Mouse (Mus musculus) B cell, adult 2 months (primary cell): ENCODE measurements around the gene Btk.
A peak's percentile ranks its signal among the peaks of the same experiment; 100 is the strongest.

ENCODE experiments used
- DNase-seq, 2 experiments: peaks; one replicate each; pipeline ENCODE4 v3.0.0; 2022

Btk gene

DNA sequence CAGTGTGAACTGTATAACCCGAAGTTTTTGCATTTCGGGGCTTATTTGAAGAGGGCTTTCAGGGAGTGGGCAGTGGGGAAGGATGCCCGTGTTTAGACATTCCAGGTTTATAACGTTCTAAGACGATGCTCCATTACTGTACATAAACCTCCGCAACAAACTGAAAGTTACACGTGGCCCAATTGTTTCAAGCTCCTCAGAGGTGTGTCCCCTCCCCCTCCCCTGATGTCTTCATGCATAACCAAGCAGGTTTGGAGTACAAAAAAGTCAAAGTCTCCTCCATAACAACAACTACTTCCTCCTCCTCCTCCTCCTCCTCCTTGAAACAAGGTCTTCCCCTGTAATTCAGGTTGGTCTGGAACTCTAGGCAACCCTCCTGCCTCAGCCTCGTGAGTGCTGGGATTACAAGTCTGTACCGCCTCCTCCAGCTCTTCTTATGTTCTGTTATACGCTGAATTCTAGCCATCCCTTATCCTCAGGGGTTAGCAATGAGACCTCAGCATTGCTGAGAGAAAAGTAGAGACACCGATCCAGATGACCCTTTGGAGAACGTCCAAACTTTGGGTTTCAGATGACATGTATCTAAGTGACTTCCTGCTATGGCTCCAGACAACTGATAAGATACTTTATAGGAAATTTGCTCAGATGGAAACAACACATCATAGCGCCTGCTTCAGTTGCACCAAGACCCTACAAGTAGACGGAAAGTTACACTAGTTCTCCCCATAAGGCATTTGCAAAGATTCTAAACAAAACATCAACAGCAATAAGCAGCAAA, 2.7 kb downstream of the Btk start:
- DNase-seq: peak in 1 of 2 experiments; percentile 45

DNA sequence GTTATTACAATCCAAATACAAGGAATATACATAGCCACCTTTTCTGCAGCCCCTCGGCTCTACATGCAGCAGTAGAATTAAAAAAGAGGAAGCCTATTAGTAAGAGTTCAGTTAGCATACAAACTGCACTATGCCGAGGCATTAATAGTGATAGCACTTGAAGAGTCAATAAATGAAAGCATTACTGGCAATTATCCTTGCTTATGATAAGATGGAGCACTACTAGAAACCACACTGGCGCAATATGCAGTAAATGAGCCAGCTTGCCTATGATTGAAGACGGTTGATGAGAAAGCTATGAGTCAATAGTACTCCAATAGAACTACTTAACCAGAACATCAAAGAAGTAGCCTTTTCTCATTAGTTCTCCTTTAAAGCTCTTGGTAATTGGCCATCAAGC, 5.5 kb downstream of the Btk start:
- no peak for DNase-seq

GRCm38 (mm10) chrX:134566536-134567222, 16.7 kb downstream of the Btk start:
- peak; percentile 74 to 82 for DNase-seq

DNA sequence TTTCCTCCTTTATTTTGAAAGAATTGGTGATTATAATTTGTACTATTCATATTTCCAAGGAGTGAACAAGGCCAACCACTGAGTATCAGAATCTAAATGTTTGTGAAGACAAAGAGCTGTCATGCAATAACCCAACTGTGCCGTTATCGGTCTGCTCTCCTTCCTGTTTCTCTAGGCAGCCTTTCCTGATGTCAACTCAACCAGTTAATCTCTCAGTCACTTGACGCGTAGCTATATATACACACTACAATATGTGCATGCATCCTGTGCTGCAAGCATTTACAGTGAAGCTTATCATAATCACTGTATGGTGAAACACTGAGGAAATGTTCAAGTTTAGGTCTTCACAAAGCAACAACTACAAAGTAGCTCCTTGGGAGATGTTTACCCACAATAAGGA, 19.0 kb downstream of the Btk start:
- peak; percentile 33 to 37 for DNase-seq

GRCm38 (mm10) chrX:134554425-134554824, 28.9 kb downstream of the Btk start:
- no peak for DNase-seq

- DNase-seq: no peak
Measured at GRCm38 (mm10) chrX:134553326-134553725, 30.0 kb downstream of the Btk start.

DNA sequence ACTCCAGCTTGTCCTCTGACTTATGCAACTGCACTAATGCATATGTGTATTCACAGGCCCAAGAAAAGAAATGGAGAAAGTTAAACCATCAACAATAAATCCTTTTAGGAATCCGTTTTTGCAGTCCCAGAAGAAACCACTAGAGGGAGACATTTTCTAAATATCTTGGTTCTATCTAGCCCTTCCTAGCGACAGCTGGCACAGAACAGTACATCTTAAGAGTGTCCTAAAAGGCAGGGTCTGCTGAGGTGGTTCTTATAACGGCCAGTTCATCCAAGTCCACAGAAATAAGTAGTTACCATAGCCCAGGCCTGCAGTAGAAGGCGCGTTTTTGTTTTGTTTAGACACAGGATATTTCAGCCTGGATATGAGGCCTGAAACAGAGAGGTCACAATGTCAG, 32.5 kb downstream of the Btk start:
- peak; percentile 54 to 55 for DNase-seq

GRCm38 (mm10) chrX:134547330-134547729, 36.0 kb downstream of the Btk start:
- DNase-seq: no peak

GRCm38 (mm10) chrX:134541955-134542308, 41.4 kb downstream of the Btk start:
- no peak for DNase-seq

- peak; percentile 72 to 77 for DNase-seq
Measured at GRCm38 (mm10) chrX:134541145-134541954, 42.0 kb downstream of the Btk start, which contains the start of gene Timm8a1. TSS of gene Timm8a1 (minus strand) at chrX:134541865.

- DNase-seq: no peak
Measured at GRCm38 (mm10) chrX:134540414-134541135, 42.8 kb downstream of the Btk start.

GRCm38 (mm10) chrX:134539795-134540194, 43.6 kb downstream of the Btk start:
- DNase-seq: peak; percentile 54 to 55

DNA sequence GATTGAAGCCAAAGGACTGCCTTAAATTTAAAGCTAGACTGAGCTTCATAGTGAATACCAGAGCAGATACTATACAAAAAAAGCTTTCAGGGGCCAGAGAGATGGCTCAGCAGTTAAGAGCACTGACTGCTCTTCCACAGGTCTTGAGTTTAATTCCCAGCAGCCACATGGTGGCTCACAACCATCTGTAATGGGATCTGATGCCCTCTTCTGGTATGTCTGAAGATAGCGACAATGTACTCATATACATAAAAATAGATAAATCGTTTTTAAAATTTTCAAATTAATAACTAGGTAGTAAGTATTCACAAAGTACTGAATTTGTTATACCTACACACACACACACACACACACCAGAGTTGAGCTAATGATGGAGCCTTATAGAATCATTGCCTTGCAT, 50.0 kb downstream of the Btk start:
- DNase-seq: no peak

DNA sequence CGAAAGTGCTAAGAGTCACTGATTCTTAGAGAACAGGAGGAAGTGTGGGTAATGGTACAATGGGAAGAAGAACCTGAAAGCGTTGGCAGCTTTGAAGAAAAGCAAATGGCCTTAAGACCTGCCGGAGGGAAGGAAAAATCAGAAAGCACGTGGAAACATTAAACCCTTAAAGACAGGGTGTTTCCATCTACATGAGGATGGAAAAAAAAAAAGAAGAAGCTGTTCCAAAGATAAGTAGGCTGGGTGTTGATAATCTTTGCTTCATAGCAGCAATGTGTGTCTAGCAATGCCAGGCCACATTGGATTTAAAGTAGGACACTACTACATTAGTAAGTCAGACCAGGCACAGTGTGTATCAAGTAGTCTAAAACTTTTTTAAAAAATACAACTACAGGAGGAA, 58.1 kb downstream of the Btk start:
- DNase-seq: no peak

- no peak for DNase-seq
Measured at GRCm38 (mm10) chrX:134523772-134524171, 59.6 kb downstream of the Btk start.

DNA sequence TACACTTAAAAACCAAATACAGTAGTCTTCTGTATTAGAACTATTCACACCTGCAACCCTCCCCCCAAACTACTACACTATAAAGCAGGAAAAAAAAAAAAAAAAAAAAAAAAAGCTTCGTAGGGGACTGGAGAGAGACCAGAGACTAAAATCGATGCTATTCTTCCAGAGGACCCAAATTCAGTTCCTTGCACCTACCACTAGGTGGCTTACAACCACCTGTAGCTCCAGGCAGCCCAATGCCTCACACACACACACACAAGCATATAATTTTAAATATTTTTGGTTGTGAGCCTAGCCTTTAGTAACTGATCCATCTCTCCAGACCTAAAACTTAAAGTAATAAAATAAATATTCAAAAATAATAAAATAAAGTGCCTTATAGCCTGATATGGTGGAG, 73.9 kb downstream of the Btk start:
- peak in 1 of 2 experiments; percentile 4 for DNase-seq

- no peak for DNase-seq
Measured at GRCm38 (mm10) chrX:134507977-134508376, 75.4 kb downstream of the Btk start.

DNA sequence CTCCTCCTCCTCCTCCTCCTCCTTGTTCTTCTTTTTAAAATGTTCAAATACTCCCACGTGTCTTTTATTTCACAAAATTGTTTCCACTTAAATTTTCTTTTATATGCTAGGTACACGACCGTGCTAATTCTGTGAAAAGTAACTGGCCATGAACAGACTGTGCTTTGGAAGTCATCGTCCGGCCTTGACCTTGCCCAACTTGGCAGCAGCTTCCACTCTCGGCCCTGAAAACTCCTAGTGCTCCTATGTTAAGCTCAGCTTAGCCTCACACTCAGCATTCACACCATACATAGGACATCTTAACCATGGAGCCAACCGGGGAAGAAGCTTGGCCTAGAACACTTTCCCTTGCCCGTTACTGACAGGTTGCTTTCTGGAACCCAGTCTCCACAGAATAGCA, 82.7 kb downstream of the Btk start:
- no peak for DNase-seq
